Mouse (Mus musculus): ENCODE data around the gene Dhx37. TPM values are rescaled to one million over a fixed set of nuclear protein-coding genes. Genes with fewer than 3 reads are reported as not detected.
A peak's percentile ranks its signal among the peaks of the same experiment; 100 is the strongest.
"Not testable (repeated sequence)": the region's sequence is repeated elsewhere in the genome, so short reads cannot be mapped to it uniquely, and the experiment has no call there.

Dhx37 gene
- polyA plus RNA-seq, 1 experiment from 2014 or later, result 9.2 TPM

- no peaks in the 10 kb centered on the region for H3K27me3 ChIP-seq (ENCODE audit: control insufficient read depth, insufficient read depth, low read length)
- no peak overlapping the region for H3K4me3 ChIP-seq (ENCODE audit: low read depth, low read length)
- H3K27ac ChIP-seq (ENCODE audit: low read length), result no peak overlapping the region
- ATAC-seq (ENCODE audit: insufficient number of reproducible peaks, insufficient read depth, low FRiP score, low read depth), result no peak
- H3K9ac ChIP-seq (replicated peaks; ENCODE audit: low read depth, low read length), result no peak overlapping the region
- WGBS, result 86% methylated on average over 4 of the region's 4 CpGs
- no peaks in the 10 kb centered on the region for H3K9me3 ChIP-seq (ENCODE audit: control insufficient read depth, low read depth, low read length)
- no peaks in the 10 kb centered on the region for H3K4me1 ChIP-seq (ENCODE audit: control insufficient read depth, insufficient read depth, low read length)
- H3K4me2 ChIP-seq (replicated peaks; ENCODE audit: low read depth, low read length), result no peak overlapping the region
- H3K36me3 ChIP-seq (ENCODE audit: control insufficient read depth, insufficient read depth, low read length), result no peaks in the 10 kb centered on the region
Measured at GRCm38 (mm10) chr5:125444554-125444953, 10.6 kb upstream of the Dhx37 start.

DNA sequence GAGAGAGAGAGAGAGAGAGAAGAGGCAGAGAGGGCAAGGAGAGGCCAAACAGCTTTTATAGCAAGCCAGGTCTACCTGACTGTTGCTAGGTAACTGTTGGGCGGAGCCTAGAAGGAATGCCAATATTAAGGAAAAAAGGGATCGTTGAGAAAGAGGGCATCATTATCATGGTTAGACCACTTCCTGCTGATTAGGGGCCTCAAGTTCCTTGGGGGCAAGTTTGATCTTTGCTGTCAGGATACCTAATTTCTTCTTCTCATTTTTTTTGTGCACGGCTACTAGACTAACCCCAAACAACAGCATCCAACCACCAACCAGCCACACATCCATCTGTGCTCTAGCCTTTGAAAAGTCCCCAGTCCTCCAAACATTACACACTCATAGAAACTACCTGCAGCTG lies 10.0 kb upstream of the Dhx37 start:
- ATAC-seq (ENCODE audit: insufficient number of reproducible peaks, insufficient read depth, low FRiP score, low read depth), result no peak
- Histone ChIP-seq H3K27ac (ENCODE audit: low read length) (no peak overlapping the region), H3K4me3 (ENCODE audit: low read depth, low read length) (no peak overlapping the region), H3K9me3 (ENCODE audit: control insufficient read depth, low read depth, low read length) (no peaks in the 10 kb centered on the region), H3K36me3 (ENCODE audit: control insufficient read depth, insufficient read depth, low read length) (no peaks in the 10 kb centered on the region), H3K4me1 (ENCODE audit: control insufficient read depth, insufficient read depth, low read length) (no peaks in the 10 kb centered on the region), H3K4me2 (replicated peaks; ENCODE audit: low read depth, low read length) (no peak overlapping the region), H3K9ac (replicated peaks; ENCODE audit: low read depth, low read length) (no peak overlapping the region), H3K27me3 (ENCODE audit: control insufficient read depth, insufficient read depth, low read length) (no peaks in the 10 kb centered on the region)
- WGBS, result 79% methylated on average over 3 of the region's 3 CpGs

DNA sequence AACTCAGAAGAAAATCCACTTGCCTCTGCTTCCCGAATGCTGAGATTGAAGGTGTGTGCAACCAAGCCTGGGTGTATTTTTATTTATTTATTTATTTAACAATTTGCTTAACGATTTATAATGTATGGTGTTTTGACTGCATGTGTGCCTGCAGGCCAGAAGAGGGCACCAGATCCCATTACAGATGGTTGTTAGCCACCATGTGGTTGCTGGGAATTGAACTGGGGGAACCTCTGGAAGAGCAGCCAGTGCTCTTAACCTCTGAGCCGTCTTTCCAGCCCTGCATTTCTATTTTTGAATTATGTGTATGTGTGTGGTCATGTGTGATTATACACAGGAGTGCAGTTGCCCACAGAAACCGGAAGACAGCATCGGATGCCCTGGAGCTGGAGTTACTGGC lies 9.4 kb upstream of the Dhx37 start:
- no peaks in the 10 kb centered on the region for H3K36me3 ChIP-seq (ENCODE audit: control insufficient read depth, insufficient read depth, low read length)
- WGBS, result 88% methylated on average over 5 of the region's 5 CpGs

DNA sequence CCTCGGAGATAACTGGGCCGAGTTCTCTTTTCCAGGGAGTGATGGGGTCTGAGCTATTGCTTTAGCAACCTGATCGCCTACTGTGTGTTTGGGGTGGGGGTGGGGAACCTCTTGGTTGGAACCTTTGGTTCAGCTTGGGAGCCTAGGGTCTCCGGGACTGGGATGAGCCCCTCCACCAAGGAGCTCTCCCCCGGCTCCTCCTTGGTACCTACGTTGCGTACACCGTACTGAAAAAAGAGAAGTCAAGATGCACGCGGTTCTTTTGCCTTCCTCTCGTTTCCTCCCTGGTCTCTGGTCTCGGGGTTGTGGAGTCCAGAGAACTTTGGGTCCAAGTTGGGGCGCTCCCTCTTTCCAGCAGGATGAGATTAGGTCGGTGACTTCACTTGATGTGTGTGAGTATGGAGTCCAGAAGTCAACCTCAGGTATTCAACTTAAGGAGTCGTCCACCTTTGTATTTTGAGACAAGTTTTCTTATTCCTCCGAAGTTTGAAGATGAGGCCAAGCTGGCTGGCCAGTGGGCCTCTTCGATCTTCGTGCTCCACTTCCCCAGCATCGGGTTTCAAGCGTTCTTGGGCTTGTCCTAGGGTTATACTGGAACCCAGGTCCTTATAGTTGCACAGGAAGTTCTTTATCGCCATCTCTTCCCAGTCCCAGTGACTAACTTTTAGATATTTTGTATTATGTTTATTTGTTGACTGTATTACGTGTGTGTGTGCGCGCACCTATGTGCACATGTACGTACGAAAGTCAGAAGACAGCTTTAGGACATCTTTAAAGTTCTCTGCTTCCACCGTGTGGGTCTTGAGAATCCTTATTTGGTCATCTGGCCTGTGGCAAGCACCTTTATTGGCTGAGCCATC lies 8.4 kb upstream of the Dhx37 start:
- Histone ChIP-seq H3K27me3 (ENCODE audit: control insufficient read depth, insufficient read depth, low read length) (no peaks in the 10 kb centered on the region), H3K9me3 (ENCODE audit: control insufficient read depth, low read depth, low read length) (no peaks in the 10 kb centered on the region), H3K4me3 (ENCODE audit: low read depth, low read length) (peak overlapping the region; percentile 96), H3K27ac (ENCODE audit: low read length) (peak overlapping the region; percentile 66; the same call in 1 of the 2 replicates), H3K36me3 (ENCODE audit: control insufficient read depth, insufficient read depth, low read length) (no peaks in the 10 kb centered on the region), H3K4me2 (replicated peaks; ENCODE audit: low read depth, low read length) (peak overlapping the region; percentile 88), H3K9ac (replicated peaks; ENCODE audit: low read depth, low read length) (peak overlapping the region; percentile 78), H3K4me1 (ENCODE audit: control insufficient read depth, insufficient read depth, low read length) (no peaks in the 10 kb centered on the region)
- 20% methylated on average over 27 of the region's 27 CpGs for WGBS
- 0 out of 2 replicates have a peak, but pooled peaks have one; percentile 6 for ATAC-seq (ENCODE audit: insufficient number of reproducible peaks, insufficient read depth, low FRiP score, low read depth)

More for the DNA sequence above, 9.4 kb upstream of the Dhx37 start:
- H3K27ac ChIP-seq (ENCODE audit: low read length), result no peak overlapping the region
- H3K4me3 ChIP-seq (ENCODE audit: low read depth, low read length), result no peak overlapping the region
- no peaks in the 10 kb centered on the region for H3K27me3 ChIP-seq (ENCODE audit: control insufficient read depth, insufficient read depth, low read length)
- H3K9ac ChIP-seq (replicated peaks; ENCODE audit: low read depth, low read length), result no peak overlapping the region
- H3K4me1 ChIP-seq (ENCODE audit: control insufficient read depth, insufficient read depth, low read length), result no peaks in the 10 kb centered on the region
- no peak overlapping the region for H3K4me2 ChIP-seq (replicated peaks; ENCODE audit: low read depth, low read length)
- ATAC-seq (ENCODE audit: insufficient number of reproducible peaks, insufficient read depth, low FRiP score, low read depth), result no peak
- no peaks in the 10 kb centered on the region for H3K9me3 ChIP-seq (ENCODE audit: control insufficient read depth, low read depth, low read length)

GRCm38 (mm10) chr5:125441234-125442114 lies 7.6 kb upstream of the Dhx37 start, which contains the start of gene Bri3bp:
Gene Bri3bp, plus strand, starts transcription at chr5:125441568.
- H3K36me3 ChIP-seq (ENCODE audit: control insufficient read depth, insufficient read depth, low read length), result no peaks in the 10 kb centered on the region
- H3K4me3 ChIP-seq (ENCODE audit: low read depth, low read length), result peak within 1 kb of the TSS; percentile 96
- peak within 1 kb of the TSS; percentile 78 for H3K9ac ChIP-seq (replicated peaks; ENCODE audit: low read depth, low read length)
- H3K4me2 ChIP-seq (replicated peaks; ENCODE audit: low read depth, low read length), result peak within 1 kb of the TSS; percentile 88
- H3K27me3 ChIP-seq (ENCODE audit: control insufficient read depth, insufficient read depth, low read length), result no peaks in the 10 kb centered on the region
- peak; percentile 93 for ATAC-seq (ENCODE audit: insufficient number of reproducible peaks, insufficient read depth, low FRiP score, low read depth)
- no peaks in the 10 kb centered on the region for H3K9me3 ChIP-seq (ENCODE audit: control insufficient read depth, low read depth, low read length)
- H3K27ac ChIP-seq (ENCODE audit: low read length), result peak within 1 kb of the TSS; percentile 66; the same call in 1 of the 2 replicates
- H3K4me1 ChIP-seq (ENCODE audit: control insufficient read depth, insufficient read depth, low read length), result no peaks in the 10 kb centered on the region
- under 1% methylated on average over 74 of the region's 97 CpGs for WGBS

GRCm38 (mm10) chr5:125440583-125441233 lies 6.8 kb upstream of the Dhx37 start:
- WGBS, result 6% methylated on average over 7 of the region's 7 CpGs
- H3K36me3 ChIP-seq (ENCODE audit: control insufficient read depth, insufficient read depth, low read length), result no peaks in the 10 kb centered on the region
- peak overlapping the region; percentile 78 for H3K9ac ChIP-seq (replicated peaks; ENCODE audit: low read depth, low read length)
- H3K4me2 ChIP-seq (replicated peaks; ENCODE audit: low read depth, low read length), result peak overlapping the region; percentile 88
- peak overlapping the region; percentile 61; the same call in 1 of the 2 replicates for H3K27ac ChIP-seq (ENCODE audit: low read length)
- no peaks in the 10 kb centered on the region for H3K27me3 ChIP-seq (ENCODE audit: control insufficient read depth, insufficient read depth, low read length)
- no peaks in the 10 kb centered on the region for H3K4me1 ChIP-seq (ENCODE audit: control insufficient read depth, insufficient read depth, low read length)
- no peak for ATAC-seq (ENCODE audit: insufficient number of reproducible peaks, insufficient read depth, low FRiP score, low read depth)
- H3K4me3 ChIP-seq (ENCODE audit: low read depth, low read length), result peak overlapping the region; percentile 96
- no peaks in the 10 kb centered on the region for H3K9me3 ChIP-seq (ENCODE audit: control insufficient read depth, low read depth, low read length)

GRCm38 (mm10) chr5:125434347-125434746 lies 426 bp upstream of the Dhx37 start:
- not testable (repeated sequence) for H3K27me3 ChIP-seq (ENCODE audit: control insufficient read depth, insufficient read depth, low read length); H3K9ac ChIP-seq (replicated peaks; ENCODE audit: low read depth, low read length); H3K27ac ChIP-seq (ENCODE audit: low read length); ATAC-seq (ENCODE audit: insufficient number of reproducible peaks, insufficient read depth, low FRiP score, low read depth); H3K4me1 ChIP-seq (ENCODE audit: control insufficient read depth, insufficient read depth, low read length); H3K9me3 ChIP-seq (ENCODE audit: control insufficient read depth, low read depth, low read length)
- Histone ChIP-seq H3K4me2 (replicated peaks; ENCODE audit: low read depth, low read length) (peak overlapping the region; percentile 87), H3K4me3 (ENCODE audit: low read depth, low read length) (peak overlapping the region; percentile 87; the same call in 1 of the 2 replicates), H3K36me3 (ENCODE audit: control insufficient read depth, insufficient read depth, low read length) (peaks cover 20% of the 10 kb centered on the region)
- 59% methylated on average over 15 of the region's 15 CpGs for WGBS

GRCm38 (mm10) chr5:125432324-125432723 lies 1.6 kb downstream of the Dhx37 start:
- WGBS, result 93% methylated on average over 2 of the region's 2 CpGs
- H3K9ac ChIP-seq (replicated peaks; ENCODE audit: low read depth, low read length); H3K27me3 ChIP-seq (ENCODE audit: control insufficient read depth, insufficient read depth, low read length); H3K4me2 ChIP-seq (replicated peaks; ENCODE audit: low read depth, low read length); ATAC-seq (ENCODE audit: insufficient number of reproducible peaks, insufficient read depth, low FRiP score, low read depth); H3K4me3 ChIP-seq (ENCODE audit: low read depth, low read length); H3K4me1 ChIP-seq (ENCODE audit: control insufficient read depth, insufficient read depth, low read length); H3K9me3 ChIP-seq (ENCODE audit: control insufficient read depth, low read depth, low read length); H3K27ac ChIP-seq (ENCODE audit: low read length): not testable (repeated sequence)
- H3K36me3 ChIP-seq (ENCODE audit: control insufficient read depth, insufficient read depth, low read length), result peaks cover 39% of the 10 kb centered on the region

Data from stomach, embryonic 14.5 days (tissue).